Mouse (Mus musculus) 3134 (cell line): ENCODE measurements around the gene Kdm7a.

Experiments used
- DNase-seq: peaks from one replicate; pipeline ENCODE4 v3.0.0-alpha.2; 2011; ENCODE audit warnings: low spot score; ENCODE audit not compliant: insufficient read length; ENCODE audit errors: extremely low read depth

The Kdm7a gene

GRCm38 (mm10) chr6:39206581-39207461 is at the start of gene Kdm7a:
Kdm7a (minus strand) TSS chr6:39206789.
- peak; percentile 84 for DNase-seq

DNA sequence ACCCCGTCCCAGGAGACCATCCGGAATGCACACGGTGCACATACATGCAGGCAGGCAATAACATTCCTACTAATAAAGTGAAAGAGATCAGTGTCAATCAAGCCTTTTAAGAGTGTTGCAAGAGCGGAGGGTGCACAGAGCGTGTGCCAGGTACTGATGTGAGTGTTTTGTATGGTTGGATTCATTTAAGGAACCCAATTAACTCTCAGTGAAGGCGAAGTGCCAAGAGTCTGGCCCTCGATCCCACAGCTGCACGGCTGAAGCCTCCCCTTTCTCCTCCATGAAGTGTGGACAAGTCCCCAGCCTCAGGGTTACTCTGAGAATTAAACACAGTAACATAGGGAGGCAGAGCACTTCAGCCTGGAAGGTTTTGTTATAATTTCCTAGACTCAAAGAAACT is 48.7 kb upstream of the Kdm7a start:
- no peak for DNase-seq

- DNase-seq = no peak
These were observed 43.5 kb upstream of the Kdm7a start for GRCm38 (mm10) chr6:39250055-39250454.

- DNase-seq = no peak
These were observed 42.7 kb upstream of the Kdm7a start for GRCm38 (mm10) chr6:39249176-39249770.

- no peak for DNase-seq
These were observed 37.5 kb upstream of the Kdm7a start for GRCm38 (mm10) chr6:39244066-39244465.

DNA sequence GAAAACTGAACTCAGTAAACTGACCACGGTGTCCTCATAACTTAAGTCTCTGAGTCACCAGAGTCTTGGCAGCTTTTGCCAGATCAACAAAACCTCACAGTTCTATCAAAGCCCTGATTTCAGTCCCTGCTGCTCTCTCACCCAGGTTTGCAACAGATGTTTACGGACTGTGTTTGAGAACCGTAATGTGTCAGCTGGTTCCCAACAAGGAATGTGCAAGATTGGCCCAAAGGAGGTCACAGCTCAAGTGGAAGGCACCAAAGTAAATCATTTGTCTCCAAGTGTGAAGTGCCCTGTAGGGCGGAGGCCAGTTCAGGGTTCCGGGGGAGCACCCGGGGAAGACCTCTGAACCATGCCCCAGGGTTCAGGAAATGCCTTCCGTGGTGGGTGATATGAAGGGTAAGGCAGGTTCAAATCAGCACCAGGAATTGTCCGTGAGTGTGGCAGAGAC is 36.9 kb upstream of the Kdm7a start:
- peak; percentile 83 for DNase-seq

DNA sequence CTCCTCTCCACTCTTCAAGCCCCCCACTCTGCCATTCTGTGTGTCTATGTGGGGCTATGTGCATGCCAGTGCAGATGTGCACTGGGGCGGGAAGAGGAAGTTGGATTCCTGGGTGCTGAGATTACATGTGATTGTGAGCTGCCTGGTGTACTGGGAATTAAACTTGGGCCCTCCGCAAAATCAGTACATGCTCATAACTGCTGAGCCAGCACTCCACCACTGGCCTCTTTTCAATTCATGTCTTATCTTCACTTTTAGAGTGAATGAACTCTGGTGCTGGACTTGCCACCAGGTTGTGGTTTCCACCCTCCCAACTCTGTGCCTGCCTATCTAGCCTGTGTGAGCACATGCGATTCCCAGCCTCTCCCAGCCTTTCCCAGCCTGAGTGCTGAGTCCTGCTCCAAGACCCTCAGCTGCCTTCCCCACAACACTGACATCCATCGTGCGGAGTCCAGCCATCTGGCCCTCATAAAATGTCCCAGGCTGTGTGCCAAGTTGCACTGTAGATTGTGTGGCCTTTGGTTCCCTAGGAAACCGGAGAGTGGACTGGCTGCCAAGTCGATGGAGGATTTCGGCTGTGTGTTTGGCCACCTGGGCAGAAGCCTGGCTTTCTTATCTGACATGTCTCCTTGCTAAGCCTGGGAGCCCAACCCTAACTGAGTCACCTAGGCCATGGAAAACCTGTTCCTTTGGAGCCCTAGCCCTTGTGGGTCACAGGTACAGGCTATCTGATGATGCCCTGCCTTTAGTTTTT is 36.3 kb upstream of the Kdm7a start:
- DNase-seq = peak; percentile 75

DNA sequence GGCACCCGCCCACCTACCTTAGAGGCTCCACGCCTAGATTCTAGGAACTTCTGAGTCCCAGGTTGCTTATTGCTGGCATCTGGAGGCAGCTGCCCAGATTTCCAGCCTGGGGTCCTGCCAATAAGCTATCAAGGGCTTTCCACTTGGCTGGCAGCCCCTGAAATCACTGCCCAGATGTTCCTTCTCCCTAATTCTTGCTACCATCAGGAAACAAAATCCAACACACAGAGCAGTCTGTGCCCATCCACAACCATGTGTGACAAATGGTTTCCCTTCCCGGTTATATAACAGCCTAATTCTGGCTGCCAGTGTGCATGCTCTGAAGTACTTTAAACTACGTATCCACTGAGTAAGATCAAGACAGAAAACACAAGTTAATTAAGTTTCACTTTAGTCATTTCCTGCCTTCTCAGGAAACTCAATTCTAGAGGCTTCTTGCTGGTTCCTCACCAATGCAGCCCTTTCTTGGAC is 34.9 kb upstream of the Kdm7a start:
- DNase-seq = no peak

GRCm38 (mm10) chr6:39240956-39241355 is 34.4 kb upstream of the Kdm7a start:
- no peak for DNase-seq

GRCm38 (mm10) chr6:39237887-39238286 is 31.3 kb upstream of the Kdm7a start:
- DNase-seq = no peak

GRCm38 (mm10) chr6:39232617-39233016 is 26.0 kb upstream of the Kdm7a start:
- no peak for DNase-seq

- DNase-seq = no peak
These were observed 24.1 kb upstream of the Kdm7a start for GRCm38 (mm10) chr6:39230664-39231063.

- no peak for DNase-seq
These were observed 20.0 kb upstream of the Kdm7a start for GRCm38 (mm10) chr6:39226610-39226955.

- no peak for DNase-seq
These were observed 19.5 kb upstream of the Kdm7a start for GRCm38 (mm10) chr6:39225876-39226609.

DNA sequence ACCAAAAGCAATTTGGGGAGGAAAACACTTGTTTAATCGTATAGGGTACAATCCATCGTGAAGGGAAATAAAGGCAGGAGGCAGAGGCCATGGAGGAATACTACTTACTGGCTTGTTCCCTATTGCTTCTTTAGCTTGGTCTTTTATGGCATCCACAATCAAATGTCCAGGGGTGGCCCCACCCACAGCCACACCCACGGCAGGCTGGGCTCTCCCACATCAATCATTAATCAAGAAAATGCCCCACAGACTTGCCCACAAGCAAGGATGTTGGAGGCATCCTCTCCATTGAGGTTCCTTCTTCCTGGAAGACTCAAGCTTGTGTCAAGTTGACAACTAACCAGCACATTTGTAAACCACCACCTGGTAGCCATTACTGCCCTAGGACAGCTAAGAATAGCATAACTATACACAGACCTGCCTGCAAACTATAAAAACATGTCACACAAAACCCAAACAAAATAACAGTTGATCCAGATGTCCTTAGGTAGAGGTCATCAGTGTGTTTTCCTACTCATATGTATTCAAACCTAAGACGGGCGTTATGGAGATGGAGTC is 16.8 kb upstream of the Kdm7a start:
- DNase-seq = no peak

- DNase-seq = no peak
These were observed 15.9 kb upstream of the Kdm7a start for GRCm38 (mm10) chr6:39222487-39222886.

DNA sequence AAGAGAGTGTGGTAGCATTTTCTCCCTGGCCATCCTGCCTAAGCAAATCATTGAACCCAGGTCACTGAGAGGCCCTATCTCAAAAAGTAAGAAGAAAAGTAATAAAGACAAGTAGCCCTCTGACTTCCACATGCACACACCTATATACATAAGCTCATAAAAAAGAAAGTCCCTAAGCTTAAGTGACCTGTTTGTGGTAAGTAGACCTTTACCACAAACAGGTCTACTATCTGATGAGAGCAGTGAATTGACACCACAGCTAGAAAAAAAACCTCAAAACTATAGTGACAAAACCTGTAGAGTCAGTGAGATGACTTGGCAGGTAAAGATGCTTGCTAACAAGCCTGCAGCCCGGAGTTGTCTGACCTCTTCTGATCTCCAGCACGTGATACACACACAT is 11.4 kb upstream of the Kdm7a start:
- DNase-seq = no peak

GRCm38 (mm10) chr6:39217138-39217537 is 10.5 kb upstream of the Kdm7a start:
- DNase-seq = no peak

GRCm38 (mm10) chr6:39214949-39215606 is 8.5 kb upstream of the Kdm7a start:
- no peak for DNase-seq

DNA sequence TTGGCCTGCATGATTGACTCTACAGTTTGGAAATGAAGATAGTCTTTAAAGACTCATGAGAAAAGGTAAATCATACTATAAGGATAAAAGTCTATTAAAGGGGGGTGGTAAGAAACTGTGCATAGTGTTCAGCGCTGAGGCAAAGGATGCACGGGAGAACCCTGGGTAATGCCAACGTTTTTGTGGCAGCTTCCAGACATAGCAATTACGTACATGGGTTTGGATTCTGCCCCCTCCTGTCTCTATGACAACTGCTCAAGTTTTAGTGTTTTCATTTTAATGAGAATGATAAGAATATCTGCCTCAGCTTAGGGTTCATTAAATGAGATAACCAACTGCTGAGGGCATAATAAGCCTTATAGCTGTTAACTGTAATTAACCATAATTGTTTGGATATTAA is 3.1 kb upstream of the Kdm7a start:
- DNase-seq = no peak
